Mouse (Mus musculus) gastrocnemius, postnatal 14 days (tissue): ENCODE results near the gene Bloc1s3. TPM values are rescaled to one million over a fixed set of nuclear protein-coding genes. Genes with fewer than 3 reads are reported as not detected.

Experiments used
- DNase-seq: peaks from one replicate; pipeline ENCODE4 v3.0.0; 2021; ENCODE audit warnings: mixed read lengths
- intact Hi-C: fragments of 180-260 bp; cut with DNase I; formaldehyde crosslinking; loops from one replicate; pipeline ENCODE4 v1.15.1; 2025; ENCODE audit warnings: low total_unique reads
- long read RNA-seq, 2 experiments: library from polyadenylated mRNA; stranded (forward); transcript quantifications; one replicate each; pipeline ENCODE4 v2.0.0; 2021
- total RNA-seq, 2 experiments: library from RNA; stranded (reverse); gene quantifications; 2 replicates each; pipeline ENCODE4 v1.2.3; 2021

The Bloc1s3 gene
- total RNA-seq: 1 to 10 TPM; 1.7 to 2.1 TPM
- long read RNA-seq, experiment 1, partial matches to known transcripts: 0 of 3 reads
- long read RNA-seq, experiment 1, other reads (novel, unspliced or antisense): 0 of 3 reads
- long read RNA-seq, experiment 2, partial matches to known transcripts: 0 of 3 reads
- long read RNA-seq, experiment 2, other reads (novel, unspliced or antisense): 0 of 3 reads

- intact Hi-C loops: no loop called here
- peak; percentile 91 for DNase-seq
These were observed at the start of gene Bloc1s3, which contains the start of gene Trappc6a for GRCm38 (mm10) chr7:19508150-19508923. Gene Bloc1s3, minus strand, starts transcription at chr7:19508367. Gene Trappc6a, plus strand, starts transcription at chr7:19508395.

DNA sequence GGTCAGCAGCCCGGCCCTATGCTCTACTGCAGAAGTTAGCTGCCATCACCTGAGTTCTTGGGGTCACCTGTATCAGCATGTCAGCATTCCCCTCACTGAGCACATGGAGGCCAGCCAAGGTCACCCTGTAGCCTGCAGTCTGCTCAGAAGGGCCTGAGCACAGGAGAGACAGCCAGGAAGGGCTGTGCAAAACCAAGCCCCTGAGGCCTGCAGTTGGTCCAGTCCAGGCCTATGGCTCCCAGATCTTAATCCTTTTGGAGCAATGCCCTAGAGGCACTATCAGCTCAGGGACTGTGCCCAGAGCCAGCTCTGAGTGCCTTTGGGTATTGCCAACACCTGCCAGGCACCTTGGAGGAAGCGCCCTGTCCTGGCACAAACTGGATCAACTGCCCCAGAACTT is 48.9 kb upstream of the Bloc1s3 start:
- DNase-seq: no peak
- intact Hi-C loops: no loop called here

DNA sequence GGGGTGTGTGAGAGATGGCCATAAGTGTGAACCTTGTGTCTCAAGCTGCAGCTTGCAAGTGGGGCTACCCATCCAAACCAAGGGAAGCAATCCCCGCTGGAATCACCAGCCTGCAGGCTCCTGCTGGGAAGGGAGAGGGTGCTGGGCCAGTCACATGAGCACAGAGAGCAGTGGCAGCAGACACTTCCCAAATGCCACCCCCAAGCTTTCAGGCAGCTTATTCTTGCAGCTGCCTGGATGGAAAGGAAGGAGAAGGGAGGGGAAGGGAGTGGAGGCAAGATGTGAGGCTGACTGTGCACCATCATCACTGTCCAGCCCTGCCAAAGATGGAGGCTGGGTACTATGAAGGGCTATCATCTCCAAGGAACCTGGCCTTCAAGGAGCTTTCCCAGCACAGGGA is 46.0 kb upstream of the Bloc1s3 start:
- intact Hi-C loops: no loop called here
- no peak for DNase-seq

GRCm38 (mm10) chr7:19552443-19552842 is 44.3 kb upstream of the Bloc1s3 start:
- no peak for DNase-seq
- intact Hi-C loops: no loop called here

GRCm38 (mm10) chr7:19551634-19552033 is 43.5 kb upstream of the Bloc1s3 start:
- intact Hi-C loops: no loop called here
- no peak for DNase-seq

DNA sequence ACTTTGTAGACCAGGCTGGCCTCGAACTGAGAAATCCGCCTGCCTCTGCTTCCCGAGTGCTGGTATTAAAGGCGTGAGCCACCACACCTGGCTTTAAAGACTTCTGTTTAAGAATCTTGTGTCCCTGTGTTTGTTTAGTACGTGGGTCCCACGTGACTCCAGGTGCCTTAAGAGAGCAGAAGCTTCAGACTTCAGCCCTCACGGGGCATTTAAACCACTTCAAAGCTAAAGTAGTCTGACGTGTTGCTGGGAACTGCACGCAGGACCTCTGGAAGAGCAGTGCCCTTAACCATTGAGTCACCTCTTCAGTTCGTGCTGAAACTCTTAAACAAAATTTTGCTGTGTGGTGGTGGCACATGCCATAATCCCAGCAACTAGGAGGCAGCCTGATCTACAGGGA is 41.2 kb upstream of the Bloc1s3 start:
- intact Hi-C loops: no loop called here
- DNase-seq: no peak

DNA sequence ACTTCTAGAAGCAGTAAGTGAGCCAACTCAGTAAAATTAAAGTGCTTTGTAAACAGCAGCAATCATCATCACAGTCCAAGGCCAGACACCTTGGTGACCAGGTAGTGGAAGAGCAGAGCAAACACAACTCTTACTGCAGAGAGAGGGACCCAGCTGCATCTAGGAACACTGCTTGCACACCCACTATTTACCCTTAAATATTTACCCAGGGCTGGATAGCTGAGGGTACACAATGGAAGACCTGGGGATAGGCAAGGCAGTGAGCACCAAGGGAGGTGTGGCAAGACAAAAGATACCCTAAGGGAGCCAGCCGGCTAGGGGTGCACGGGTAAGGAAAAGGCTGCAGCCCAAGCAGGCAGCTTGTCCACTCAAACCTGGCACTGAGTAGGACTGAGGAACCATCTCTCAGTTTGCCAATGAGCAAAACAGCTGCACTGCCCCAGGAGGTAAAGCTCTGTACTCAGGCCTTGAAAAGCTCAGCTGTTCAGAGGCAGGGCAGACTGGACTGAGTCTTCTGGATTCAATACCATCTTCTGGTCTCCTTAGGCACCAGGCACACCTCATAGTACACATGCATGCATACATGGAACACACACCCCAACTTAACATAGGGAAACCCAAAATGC is 39.3 kb upstream of the Bloc1s3 start:
- no peak for DNase-seq
- intact Hi-C loops: no loop called here

DNA sequence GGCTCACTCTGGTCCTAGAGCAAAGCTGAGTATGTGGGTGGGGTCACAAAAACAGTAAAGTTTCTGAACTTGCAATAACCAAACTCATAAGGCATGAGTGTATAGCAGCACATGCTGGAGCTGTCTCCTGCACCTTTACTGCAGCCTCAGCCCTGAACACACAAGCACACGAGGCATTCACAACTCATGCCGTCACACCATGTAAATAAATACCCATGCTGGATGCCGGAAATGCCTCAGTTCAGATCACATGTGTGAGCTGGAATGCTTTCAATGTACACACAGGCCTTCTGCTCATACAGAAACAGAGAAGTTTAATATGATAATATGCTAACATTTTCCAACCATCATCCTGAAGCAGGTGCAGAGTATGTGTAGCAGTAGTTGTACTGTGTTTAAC is 37.8 kb upstream of the Bloc1s3 start:
- no peak for DNase-seq
- intact Hi-C loops: no loop called here

- intact Hi-C loops: no loop called here
- DNase-seq: no peak
These were observed 35.4 kb upstream of the Bloc1s3 start for GRCm38 (mm10) chr7:19543584-19543983.

DNA sequence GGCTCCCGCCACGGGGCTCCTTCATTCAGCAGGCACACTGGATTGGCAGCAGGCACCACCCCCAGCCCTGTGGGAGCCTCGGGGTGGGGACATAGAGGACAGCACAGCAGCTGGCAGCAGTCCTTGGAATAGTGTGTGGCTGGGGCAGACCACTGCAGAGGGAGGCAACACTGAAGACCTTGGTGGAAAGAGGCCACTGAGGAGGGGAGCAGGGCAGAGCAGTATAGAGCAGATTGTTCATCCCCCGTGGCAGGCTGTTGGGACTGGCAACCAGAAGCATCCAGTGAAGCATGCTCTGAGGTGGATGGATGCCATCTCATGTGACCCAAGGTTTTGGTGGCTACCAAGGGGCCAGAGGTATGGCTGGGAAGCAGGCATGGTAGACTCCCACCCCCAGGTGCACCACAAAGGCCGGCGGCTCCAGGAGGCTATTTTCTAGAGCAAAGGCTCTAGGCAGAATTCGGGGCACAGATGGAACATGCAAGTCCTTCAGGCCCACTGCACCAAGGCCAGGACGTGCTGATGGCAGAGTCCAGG is 34.1 kb upstream of the Bloc1s3 start:
- intact Hi-C loops: no loop called here
- DNase-seq: no peak

DNA sequence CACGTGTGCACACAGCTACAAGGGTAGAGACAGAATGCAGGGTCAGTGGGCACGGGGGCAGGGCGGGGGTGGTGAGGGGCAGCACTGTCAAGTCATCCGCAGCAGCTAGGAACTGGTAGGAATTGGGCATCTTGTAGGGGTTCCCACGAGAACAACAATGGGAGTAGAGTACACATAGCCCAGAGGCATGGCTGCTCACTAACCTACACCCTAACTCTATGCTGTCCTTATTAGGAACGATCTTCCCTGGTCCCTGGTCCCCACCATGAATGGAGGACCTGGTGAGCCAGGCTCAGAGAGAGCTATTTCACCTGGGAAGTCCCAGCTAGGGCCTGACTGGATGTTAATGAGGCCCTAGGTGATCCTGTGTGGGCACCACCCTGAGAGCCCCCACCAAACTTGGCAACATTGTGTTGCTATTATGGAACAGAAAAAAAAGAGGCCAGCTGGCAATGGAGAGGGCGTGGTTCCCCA is 33.6 kb upstream of the Bloc1s3 start:
- intact Hi-C loops: no loop called here
- no peak for DNase-seq

- DNase-seq: no peak
- intact Hi-C loops: no loop called here
These were observed 32.8 kb upstream of the Bloc1s3 start for GRCm38 (mm10) chr7:19540771-19541566.

GRCm38 (mm10) chr7:19534676-19535075 is 26.5 kb upstream of the Bloc1s3 start:
- intact Hi-C loops: no loop called here
- no peak for DNase-seq

GRCm38 (mm10) chr7:19532240-19532639 is 24.1 kb upstream of the Bloc1s3 start:
- intact Hi-C loops: no loop called here
- DNase-seq: no peak

- intact Hi-C loops: no loop called here
- DNase-seq: no peak
These were observed 22.9 kb upstream of the Bloc1s3 start for GRCm38 (mm10) chr7:19531077-19531476.

- no peak for DNase-seq
- intact Hi-C loops: no loop called here
These were observed 16.9 kb upstream of the Bloc1s3 start for GRCm38 (mm10) chr7:19525105-19525481.

DNA sequence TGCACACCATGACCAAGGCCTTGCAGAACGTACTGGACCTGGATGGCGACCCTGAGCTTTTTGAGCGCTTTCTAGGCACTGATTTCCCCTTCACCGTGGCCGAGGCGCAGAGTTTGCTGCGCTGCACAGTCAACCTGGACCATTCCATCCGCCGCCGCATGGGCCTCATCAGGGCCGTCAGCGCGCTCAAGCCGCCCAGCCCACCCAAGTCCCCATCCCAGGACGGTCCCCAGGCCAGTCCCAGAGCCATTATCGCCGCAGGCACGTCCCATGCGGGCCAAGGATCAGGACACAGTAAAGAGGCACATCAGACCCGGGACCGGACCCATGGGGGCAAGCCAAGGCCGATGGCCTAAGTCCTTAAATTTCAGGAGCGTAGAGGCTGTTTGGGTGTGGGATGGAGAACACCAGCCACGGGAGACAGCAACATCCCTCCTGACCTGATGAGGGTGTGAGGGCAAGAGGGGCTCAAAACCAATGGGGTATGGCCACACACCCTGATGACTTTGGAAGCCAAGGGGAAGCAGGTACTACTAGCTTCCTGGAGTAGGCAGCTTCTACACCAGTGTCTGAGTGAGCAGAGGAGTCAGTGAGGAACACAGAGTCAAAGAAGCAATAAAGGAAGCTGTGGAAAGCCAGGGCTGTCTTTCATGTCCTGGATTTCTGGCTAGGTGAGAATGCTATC is 16.4 kb upstream of the Bloc1s3 start:
- no peak for DNase-seq
- intact Hi-C loops: no loop called here

- intact Hi-C loops: no loop called here
These were observed 15.7 kb upstream of the Bloc1s3 start for GRCm38 (mm10) chr7:19523757-19524419.

More at GRCm38 (mm10) chr7:19523757-19524419, 15.7 kb upstream of the Bloc1s3 start:
- DNase-seq: peak; percentile 57
